Mouse (Mus musculus) urinary bladder, postnatal 10 days (tissue): ENCODE measurements around the gene Specc1.

Experiments used
- DNase-seq: peaks from one replicate; pipeline ENCODE4 v3.0.0; 2022; ENCODE audit warnings: low spot score

The Specc1 gene

DNA sequence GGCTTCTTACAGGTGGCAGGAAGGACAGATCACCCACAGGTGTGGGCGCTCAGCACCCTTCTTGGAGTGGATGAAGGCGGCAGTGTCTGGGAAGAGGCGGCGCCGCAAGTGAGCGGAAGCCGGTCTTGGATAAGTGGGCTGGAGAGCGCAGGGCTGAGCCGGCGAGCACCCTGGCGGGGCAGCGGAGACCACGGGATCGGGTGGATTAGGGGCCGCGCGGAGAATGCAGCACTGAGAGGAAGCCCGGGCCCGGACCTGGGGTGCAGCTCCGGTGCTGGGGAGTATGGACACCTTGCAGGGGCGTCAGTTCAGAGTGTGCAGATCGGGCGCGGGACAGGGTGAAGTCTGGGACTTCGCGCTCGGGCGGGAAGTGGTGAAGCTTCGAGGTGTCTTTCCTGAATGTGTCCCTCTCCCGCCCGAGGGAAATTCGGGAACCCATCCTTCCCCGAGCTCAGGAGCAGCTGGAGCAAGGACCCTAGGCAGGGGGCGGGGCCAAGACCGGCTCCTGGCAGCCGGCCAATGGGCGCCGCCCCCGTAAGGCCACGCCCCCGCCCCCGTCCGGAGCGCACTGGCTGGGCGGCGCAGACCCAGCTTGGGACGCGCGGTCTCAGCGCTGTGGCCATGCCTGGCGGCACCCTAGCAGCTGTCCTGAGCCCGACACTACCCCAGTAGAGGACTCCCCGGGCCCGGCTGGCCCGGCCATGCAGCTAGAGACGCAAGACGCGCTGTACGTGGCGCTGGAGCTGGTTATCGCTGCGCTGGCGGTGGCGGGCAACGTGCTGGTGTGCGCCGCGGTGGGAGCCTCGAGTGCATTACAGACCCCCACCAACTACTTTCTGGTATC is 292.1 kb downstream of the Specc1 start, which contains the start of gene Adora2b:
TSS of gene Adora2b (plus strand) at position 584 of the 844 bp plus-strand sequence.
- peak; percentile 28 for DNase-seq

DNA sequence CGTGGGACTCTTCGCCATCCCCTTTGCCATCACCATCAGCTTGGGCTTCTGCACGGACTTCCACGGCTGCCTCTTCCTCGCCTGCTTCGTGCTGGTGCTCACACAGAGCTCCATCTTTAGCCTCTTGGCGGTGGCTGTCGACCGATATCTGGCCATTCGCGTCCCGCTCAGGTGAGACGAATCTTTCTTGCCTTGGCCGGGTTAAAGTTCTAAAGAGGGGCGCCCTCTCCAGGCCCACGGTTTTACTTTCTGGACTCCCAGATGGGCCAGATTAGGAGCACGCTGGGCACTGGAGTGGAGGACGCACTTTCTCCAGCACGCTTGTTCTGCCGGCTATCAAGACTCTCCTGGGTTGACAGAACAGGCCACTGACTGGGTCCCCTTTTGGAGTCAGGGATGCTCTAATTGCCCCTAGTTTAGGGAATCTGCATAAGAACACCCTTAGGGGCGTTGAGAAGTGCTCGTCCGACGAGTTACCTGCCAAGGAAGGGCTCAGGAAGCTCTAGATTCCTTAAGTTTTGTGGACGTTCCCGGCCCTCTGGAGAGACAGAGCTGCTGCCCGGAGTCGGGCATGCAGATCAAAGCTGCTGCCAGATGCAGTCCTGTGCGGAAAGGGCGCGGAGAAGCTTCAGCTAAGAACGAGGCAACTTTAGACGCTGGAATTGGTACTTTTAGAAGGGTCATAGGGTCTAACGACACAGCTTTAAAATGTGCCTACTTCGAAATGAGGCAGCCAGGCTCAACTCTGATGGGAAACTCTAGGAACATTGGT is 292.9 kb downstream of the Specc1 start:
- no peak for DNase-seq

DNA sequence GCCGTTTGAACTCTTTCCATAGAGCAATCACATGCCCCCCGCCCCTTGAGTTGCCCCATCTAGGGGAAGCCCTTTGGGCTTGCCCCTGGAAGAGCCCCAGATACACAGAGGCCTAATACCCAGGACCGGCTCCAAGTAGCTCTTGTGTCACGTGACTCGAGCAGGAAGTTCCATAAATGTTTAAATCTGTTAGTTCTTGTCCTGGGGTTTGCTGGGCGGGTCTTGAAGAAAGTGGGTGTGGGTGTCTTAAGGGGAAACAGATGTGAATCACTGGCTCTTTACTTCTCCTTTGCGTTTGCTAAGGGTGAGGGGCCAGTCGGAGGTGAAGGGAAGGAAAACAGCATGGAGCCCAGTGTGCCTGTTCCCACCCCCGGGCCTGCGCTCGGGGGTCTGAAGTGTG is 294.5 kb downstream of the Specc1 start:
- no peak for DNase-seq

DNA sequence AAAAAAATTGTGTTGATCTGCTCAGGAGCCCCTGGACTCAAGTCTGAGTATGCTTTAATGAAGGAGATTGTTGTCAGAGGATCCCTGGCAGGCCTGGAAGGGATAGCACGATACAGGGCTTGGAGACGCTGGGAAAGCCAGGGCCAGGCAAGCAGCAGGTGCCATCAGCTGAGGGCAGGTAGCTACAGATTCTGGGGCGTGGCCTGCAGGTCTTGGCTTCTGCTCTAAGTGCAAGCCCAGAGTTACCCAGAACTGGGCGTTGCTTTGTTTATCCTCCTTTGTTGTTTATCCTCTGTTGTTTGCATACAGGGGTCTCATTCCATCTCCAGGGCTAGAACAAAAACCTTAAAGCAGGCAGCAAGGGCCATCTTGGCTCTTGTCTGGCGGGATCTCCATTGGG is 296.8 kb downstream of the Specc1 start:
- DNase-seq = no peak

DNA sequence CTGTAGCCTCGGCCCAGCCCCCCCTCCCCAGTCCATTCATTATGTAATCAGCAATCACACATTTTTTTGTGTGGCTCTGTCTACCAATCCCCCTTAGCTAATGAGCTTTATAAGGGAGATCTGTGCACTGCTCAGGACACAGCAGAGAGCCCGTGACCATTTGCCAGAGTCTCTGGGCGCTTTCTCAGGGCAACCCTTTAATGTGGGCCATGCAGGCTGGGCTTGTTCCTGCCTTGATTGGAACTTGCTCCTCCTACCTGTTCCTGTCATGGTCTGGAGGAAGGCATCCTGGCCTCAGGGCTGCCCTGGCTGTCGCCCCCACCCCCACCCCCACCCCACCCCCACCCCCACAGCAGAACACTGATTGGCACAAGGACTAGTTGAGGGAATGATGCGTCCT is 302.7 kb downstream of the Specc1 start:
- DNase-seq = no peak

DNA sequence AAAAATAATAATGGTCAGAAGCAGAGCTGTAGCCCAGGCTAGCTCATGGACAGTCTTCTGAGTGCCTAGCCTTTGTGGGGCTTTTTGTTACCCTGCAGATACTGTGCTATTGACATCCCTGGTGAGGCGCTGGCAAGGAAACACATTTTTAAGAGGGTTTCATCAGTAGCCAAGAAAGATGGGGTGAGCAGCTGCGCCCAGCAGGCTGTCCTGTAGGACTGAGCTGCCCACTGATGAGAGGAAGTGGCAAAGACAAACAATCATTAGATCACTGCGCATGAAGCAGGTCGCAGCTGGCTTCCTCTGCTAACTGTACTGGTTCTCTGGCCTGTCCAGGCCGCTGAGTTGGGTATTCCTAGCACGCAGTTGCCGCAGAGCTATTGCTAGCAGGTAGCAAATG is 307.0 kb downstream of the Specc1 start:
- no peak for DNase-seq

DNA sequence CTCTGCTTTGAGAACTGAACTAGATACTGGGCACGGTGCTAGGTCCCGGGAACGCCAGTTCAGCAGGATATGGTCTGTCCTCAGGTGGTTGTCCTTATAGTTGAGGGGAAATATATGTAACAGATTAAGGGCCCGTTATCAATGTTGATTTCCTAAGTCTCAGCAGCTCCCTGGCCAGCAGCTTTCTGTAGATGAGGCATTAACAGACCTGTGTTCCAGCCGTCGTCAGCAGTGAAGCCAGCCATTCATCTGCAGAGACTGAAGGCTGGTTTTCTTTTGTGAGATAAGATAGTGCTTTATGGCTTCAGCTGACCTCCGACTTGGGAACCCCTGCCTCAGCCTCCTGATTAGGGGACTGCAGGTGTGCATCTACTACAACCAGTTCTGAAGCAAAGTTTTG is 307.5 kb downstream of the Specc1 start:
- DNase-seq = no peak

DNA sequence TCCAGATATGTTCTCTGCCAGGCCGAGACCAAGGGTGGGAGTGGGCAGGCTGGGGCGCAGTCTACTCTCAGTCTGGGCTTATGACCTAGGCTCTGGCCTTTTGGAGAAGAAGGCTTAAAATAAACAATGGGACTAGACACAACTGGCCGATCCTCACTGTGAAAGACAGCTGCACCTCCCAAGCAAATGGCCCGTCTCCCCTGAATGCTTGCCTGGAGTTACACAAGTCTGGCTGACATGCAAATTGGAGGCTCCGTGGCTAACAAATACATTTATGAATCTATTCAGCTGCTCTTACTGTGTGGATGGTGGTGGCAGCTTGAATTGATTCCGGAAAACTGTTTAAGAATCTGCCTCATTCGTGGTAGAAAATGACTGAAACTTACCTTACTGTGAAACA is 309.1 kb downstream of the Specc1 start:
- no peak for DNase-seq

DNA sequence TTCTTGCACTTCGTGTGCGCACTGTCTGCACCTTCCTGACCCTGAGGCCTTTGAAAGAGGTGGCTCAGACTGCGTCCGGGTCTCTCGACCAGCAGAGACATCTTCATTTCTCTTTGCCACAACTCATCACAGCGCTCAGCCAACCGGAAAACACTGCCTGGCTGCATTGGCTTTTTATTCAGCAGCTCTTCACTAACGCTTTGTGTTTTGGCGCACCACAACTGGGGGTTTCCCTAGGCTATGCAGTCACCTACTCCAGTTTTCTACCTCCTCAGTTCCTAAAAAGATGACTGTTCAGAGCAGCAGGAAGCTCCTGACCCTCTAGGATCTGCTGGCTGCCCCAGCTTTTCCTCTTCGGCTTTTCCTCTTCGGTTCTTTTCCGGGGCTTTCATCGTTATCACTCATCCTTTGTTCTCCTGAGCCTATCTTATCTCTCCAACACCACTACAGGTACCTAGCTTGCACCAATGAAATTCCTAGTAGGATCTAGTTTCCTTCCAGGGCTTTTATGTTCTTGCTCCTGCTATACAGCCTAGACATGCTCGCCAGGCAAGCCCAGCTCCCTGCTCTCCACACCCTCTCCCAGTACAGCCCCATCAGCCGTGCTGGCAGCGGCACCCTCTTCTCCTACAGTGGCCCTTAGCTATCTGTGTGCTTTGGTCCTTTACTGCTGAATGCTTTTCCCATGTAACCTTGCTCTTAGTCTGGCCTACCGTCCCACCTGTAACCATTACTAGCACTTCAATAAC is 310.1 kb downstream of the Specc1 start:
- no peak for DNase-seq

DNA sequence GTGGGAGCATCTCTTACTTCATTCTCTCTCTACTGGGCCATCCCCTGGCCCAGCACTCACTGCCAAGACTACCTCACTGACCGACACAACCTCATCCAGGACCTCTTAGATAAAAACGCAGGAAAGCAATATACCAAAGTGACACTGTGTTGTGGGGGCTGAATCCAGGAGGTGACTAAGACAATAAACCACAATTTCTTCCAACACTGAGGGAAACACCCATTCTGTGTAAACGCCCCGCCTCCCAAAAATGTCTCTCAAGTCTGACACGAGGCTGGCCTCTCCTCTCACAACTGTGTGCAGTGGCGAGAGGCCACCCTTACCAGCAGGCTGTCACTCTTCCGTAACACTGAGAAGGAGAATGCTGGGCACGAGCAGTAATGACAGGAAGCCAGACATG is 311.8 kb downstream of the Specc1 start:
- DNase-seq = no peak

DNA sequence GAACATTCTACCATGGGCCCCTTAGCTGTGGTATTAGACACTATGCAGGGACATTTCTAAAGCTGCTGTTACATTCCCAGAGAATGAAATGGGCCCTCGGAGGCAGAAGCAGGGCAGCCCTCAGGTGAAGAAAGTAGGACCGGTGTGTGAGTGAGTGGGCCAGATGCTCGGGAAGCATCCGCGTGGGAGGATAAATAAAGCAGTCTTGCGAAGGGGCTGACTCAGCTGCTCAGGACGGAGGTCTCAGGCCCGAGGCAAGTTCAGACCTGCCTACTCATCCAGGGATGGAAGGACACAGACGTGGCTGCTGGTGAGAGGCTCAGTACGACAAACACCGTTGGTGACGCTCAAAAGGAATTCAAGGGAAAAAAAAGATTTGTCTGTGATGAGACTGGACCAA is 312.5 kb downstream of the Specc1 start:
- DNase-seq = no peak

DNA sequence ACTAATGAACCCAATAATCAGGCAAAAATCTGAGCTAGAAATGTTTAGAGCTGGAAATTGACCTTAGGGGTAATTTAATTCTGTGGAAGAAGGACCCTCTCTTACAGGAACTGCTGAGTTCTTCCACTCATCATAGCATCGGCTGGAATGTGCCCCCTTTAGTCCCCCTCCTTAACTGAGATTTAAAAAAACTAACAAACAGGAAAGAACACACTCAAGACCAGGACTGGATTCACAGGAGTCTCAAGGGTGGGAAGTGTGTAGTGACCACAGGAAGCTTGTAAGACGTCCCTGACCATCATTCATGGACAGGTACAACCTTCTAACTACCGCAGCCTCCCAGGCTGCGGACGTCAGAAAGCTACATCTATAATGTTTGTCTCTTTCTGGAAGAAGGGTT is 314.3 kb downstream of the Specc1 start:
- DNase-seq = no peak
